Mouse (Mus musculus): Measurements from ENCODE around the gene Gm17332.
A peak's percentile ranks its signal among the peaks of the same experiment; 100 is the strongest.
"Not testable (repeated sequence)": the region's sequence is repeated elsewhere in the genome, so short reads cannot be mapped to it uniquely, and the experiment has no call there.

The Gm17332 gene

GRCm38 (mm10) chr11:31182362-31182761, at the start of gene Gm17332:
Gene Gm17332, minus strand, starts transcription at chr11:31182462.
- DNase-seq (ENCODE audit: low spot score): no peak

GRCm38 (mm10) chr11:31229966-31230365, 47.7 kb upstream of the Gm17332 start:
- no peak for DNase-seq (ENCODE audit: low spot score)

GRCm38 (mm10) chr11:31225359-31225758, 43.1 kb upstream of the Gm17332 start:
- no peak for DNase-seq (ENCODE audit: low spot score)

GRCm38 (mm10) chr11:31218009-31218408, 35.7 kb upstream of the Gm17332 start:
- DNase-seq (ENCODE audit: low spot score): no peak

GRCm38 (mm10) chr11:31195621-31196363, 13.5 kb upstream of the Gm17332 start:
- DNase-seq (ENCODE audit: low spot score): no peak

- no peak for DNase-seq (ENCODE audit: low spot score)
Observed at GRCm38 (mm10) chr11:31194761-31195160, 12.5 kb upstream of the Gm17332 start.

- DNase-seq (ENCODE audit: low spot score): peak; percentile 7
Observed at GRCm38 (mm10) chr11:31170052-31170646, 12.1 kb downstream of the Gm17332 start.

- no peak for DNase-seq (ENCODE audit: low spot score)
Observed at GRCm38 (mm10) chr11:31169161-31170051, 12.9 kb downstream of the Gm17332 start.

- no peak for DNase-seq (ENCODE audit: low spot score)
Observed at GRCm38 (mm10) chr11:31168831-31169160, 13.5 kb downstream of the Gm17332 start.

GRCm38 (mm10) chr11:31157021-31157420, 25.2 kb downstream of the Gm17332 start:
- no peak for DNase-seq (ENCODE audit: low spot score)

- DNase-seq (ENCODE audit: low spot score): not testable (repeated sequence)
Observed at GRCm38 (mm10) chr11:31138394-31138793, 43.9 kb downstream of the Gm17332 start.

- DNase-seq (ENCODE audit: low spot score): not testable (repeated sequence)
Observed at GRCm38 (mm10) chr11:31134824-31135223, 47.4 kb downstream of the Gm17332 start.

GRCm38 (mm10) chr11:31133726-31134125, 48.5 kb downstream of the Gm17332 start:
- not testable (repeated sequence) for DNase-seq (ENCODE audit: low spot score)
